In the genomic region with DNA sequence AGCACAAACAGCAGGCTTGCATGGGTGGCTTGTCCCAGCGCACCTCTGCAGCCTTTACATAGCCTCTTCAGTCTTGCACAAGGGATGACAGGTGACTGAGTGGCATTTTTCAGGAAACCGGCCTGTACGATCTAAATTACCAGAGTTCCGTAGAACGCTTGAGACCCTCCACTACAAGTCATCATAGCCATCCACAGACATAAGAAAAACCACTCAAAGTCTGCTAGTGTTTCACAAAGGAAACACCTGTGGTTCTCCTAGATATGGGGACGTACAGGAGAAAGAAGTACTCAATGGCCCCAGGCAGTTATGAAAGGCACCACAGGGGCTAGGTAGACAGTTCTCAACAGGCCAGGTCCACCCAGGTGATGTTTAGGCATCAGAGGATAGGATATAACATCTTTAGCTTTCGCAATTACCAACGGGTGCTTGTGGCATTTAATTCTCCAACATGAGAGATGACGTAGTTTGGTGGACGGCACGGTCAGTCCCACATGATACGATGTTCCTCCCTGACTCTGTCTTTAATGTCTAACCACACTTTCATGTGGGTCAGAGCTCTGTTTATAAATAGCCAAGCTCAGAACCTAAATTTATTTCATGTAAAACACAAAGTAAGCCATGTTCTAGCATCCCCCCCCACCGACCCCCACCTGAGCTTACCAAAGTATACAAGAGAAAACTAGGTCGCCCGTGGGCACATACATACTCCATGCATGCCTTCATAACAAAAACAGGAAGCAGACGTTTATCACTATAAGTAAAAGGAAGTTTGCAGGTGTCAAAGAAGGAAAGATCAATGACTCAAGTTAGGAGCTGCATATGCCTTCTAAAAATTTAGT, we compare ENCODE assay signal across 18 mouse cellular contexts.
A peak's percentile ranks its signal among the peaks of the same experiment; 100 is the strongest.
DNase-seq lines count a peak whose midpoint lies in the region; ATAC-seq and TF ChIP-seq lines count a peak whose summit lies in the region.
"Had no signal": no experiment of that assay in that cellular context is flagged by ENCODE, and none has a peak within 500 bp of the region (broad histone marks: within the 10 kb centered on the region; RNA-seq: fewer than 3 reads in every experiment).

No protein-coding gene starts in this region.

- peak; percentile 53 for DNase-seq in heart, adult 11 months
- DNase-seq in heart, adult 18-20 months: no peak
- DNase-seq in CH12.LX (ENCODE audit: extremely low read depth): peak; percentile 8
- peak; percentile 41 for DNase-seq in naive thymus-derived CD4-positive, alpha-beta T cell, adult 2 months (ENCODE audit: low read depth)
- peak; percentile 58 for DNase-seq in thymus, postnatal 25 days
- DNase-seq in urinary bladder, postnatal 10 days (ENCODE audit: low spot score): no peak
- DNase-seq in embryo, embryonic 10 days (ENCODE audit: low spot score): no peak
- DNase-seq: adrenal gland, adult 8-10 months; cerebellum, postnatal 14 days; heart, postnatal 36 days; kidney, adult 11 months; lung, postnatal 10 days had no signal

- peak overlapping the region; percentile 2 for H3K4me2 ChIP-seq in CH12.LX (ENCODE audit: insufficient read depth, low read depth, poor library complexity, severe bottlenecking)
- H3K4me2 ChIP-seq in forebrain, embryonic 15.5 days (replicated peaks): no peak overlapping the region
- H3K4me2 ChIP-seq: liver, embryonic 15.5 days had no signal

- in situ Hi-C loops in CH12.LX (cut with MboI; ENCODE audit: low pct_ligation_motif_present, low pct_unique_long_range_greater_than_20kb, low sequenced_read_pairs): no loop called here

- H3K36me3 ChIP-seq in CH12.LX (replicated peaks in 1 of 2; ENCODE audit: control insufficient read depth in 1 of 2, insufficient read depth in 1 of 2, low read length in 1 of 2): peaks cover 0 to 2% of the 10 kb centered on the region in 2 experiments
- 0 out of 2 replicates have a peak, but pooled peaks cover 5% of the 10 kb centered on the region for H3K36me3 ChIP-seq in forebrain, embryonic 15.5 days
- H3K36me3 ChIP-seq: heart, embryonic 10.5 days; liver, embryonic 15.5 days had no signal

- no peak for TF ChIP-seq CTCF in CH12.LX (conservative IDR thresholded peaks at IDR 0.05 in 1 of 2, IDR thresholded peaks at IDR 0.05 in 1 of 2; ENCODE audit: low read depth in 2 of 2, low read length in 2 of 2)

- no peaks in the 10 kb centered on the region for H3K27me3 ChIP-seq in CH12.LX (replicated peaks)
- no peaks in the 10 kb centered on the region for H3K27me3 ChIP-seq in forebrain, embryonic 15.5 days
- H3K27me3 ChIP-seq: liver, embryonic 15.5 days had no signal

- H3K79me2 ChIP-seq in CH12.LX (replicated peaks; ENCODE audit: control insufficient read depth, extremely low read depth, insufficient read depth, poor library complexity, severe bottlenecking): no peaks in the 10 kb centered on the region

- no peak overlapping the region for H3K4me3 ChIP-seq in CH12.LX (replicated peaks in 1 of 3; ENCODE audit: low read depth in 2 of 3, low read length in 2 of 3, poor library complexity in 1 of 3)
- no peak overlapping the region for H3K4me3 ChIP-seq in forebrain, embryonic 15.5 days
- H3K4me3 ChIP-seq: heart, embryonic 10.5 days; liver, embryonic 15.5 days had no signal

- no peak overlapping the region for H3K9ac ChIP-seq in CH12.LX (ENCODE audit: insufficient read depth, low read depth)
- H3K9ac ChIP-seq in forebrain, embryonic 15.5 days (replicated peaks): no peak overlapping the region
- H3K9ac ChIP-seq: liver, embryonic 15.5 days had no signal

- TF ChIP-seq EP300 in CH12.LX (IDR thresholded peaks at IDR 0.05; ENCODE audit: low read length): no peak; the same call in 1 of the 2 replicates

- TF ChIP-seq POLR2A in CH12.LX (IDR thresholded peaks at IDR 0.05; ENCODE audit: low read depth, low read length): no peak

- dilution Hi-C loops in CH12.LX (cut with MboI; ENCODE audit: extremely low pct_ligation_motif_present, extremely low pct_unique_long_range_greater_than_20kb, low sequenced_read_pairs): no loop called here

- H3K27ac ChIP-seq in CH12.LX (ENCODE audit: insufficient read depth, low read depth): no peak overlapping the region
- no peak overlapping the region for H3K27ac ChIP-seq in forebrain, embryonic 15.5 days (replicated peaks)
- H3K27ac ChIP-seq: heart, embryonic 10.5 days; kidney, postnatal 0 days; liver, embryonic 15.5 days had no signal

- 95% methylated on average over 16 of the region's 16 CpGs for WGBS in forebrain, embryonic 15.5 days

- H3K4me1 ChIP-seq in CH12.LX (ENCODE audit: control insufficient read depth in 1 of 2, insufficient read depth in 2 of 2): peaks cover 6 to 21% of the 10 kb centered on the region in 2 experiments
- H3K4me1 ChIP-seq in forebrain, embryonic 15.5 days: no peaks in the 10 kb centered on the region
- H3K4me1 ChIP-seq: heart, embryonic 10.5 days; liver, embryonic 15.5 days had no signal

- no peak for TF ChIP-seq RAD21 in CH12.LX (IDR thresholded peaks at IDR 0.05; ENCODE audit: low read depth, low read length)

- H3K9me3 ChIP-seq in CH12.LX (replicated peaks; ENCODE audit: low read length): no peaks in the 10 kb centered on the region
- H3K9me3 ChIP-seq in forebrain, embryonic 15.5 days: no peaks in the 10 kb centered on the region
- H3K9me3 ChIP-seq: heart, embryonic 10.5 days; liver, embryonic 15.5 days had no signal

- no peak for ATAC-seq in forebrain, embryonic 15.5 days (replicated peaks)
- ATAC-seq: forebrain, embryonic 14.5 days; hindbrain, embryonic 16.5 days had no signal

TF ChIP-seq in CH12.LX, 34 proteins besides CTCF, POLR2A, EP300 and RAD21:
- no peak for TF ChIP-seq ZMIZ1 (IDR thresholded peaks at IDR 0.05; ENCODE audit: low read depth, low read length)
- TF ChIP-seq CHD1 (IDR thresholded peaks at IDR 0.05; ENCODE audit: low read depth, low read length): no peak
- TF ChIP-seq TCF12 (IDR thresholded peaks at IDR 0.05; ENCODE audit: low read depth, low read length): peak; percentile 32; the same call in 1 of the 2 replicates

Comparison
In these comparisons a context has a peak if more than half of its experiments do, and no peak if none do; other contexts are left out.
1. DNase-seq: peak in heart, adult 11 months (single experiment), CH12.LX (single experiment), naive thymus-derived CD4-positive, alpha-beta T cell, adult 2 months (single experiment) and thymus, postnatal 25 days (single experiment); none in heart, adult 18-20 months (0 of 2), urinary bladder, postnatal 10 days (single experiment) and embryo, embryonic 10 days (single experiment).